Mouse (Mus musculus) heart, adult 2 months (tissue): Measurements from ENCODE around the gene Svop. TPM values are rescaled to one million over a fixed set of nuclear protein-coding genes. Genes with fewer than 3 reads are reported as not detected.

ENCODE experiments used
- DNase-seq, 2 experiments: peaks; one replicate each; pipeline ENCODE4 v3.0.0; 2021
- H3K27ac ChIP-seq: fragments of 200-600 bp; 2 replicates; pipeline ENCODE4 v1.8.1; 2022
- H3K27me3 ChIP-seq: fragments of 200-500 bp; 2 replicates; pipeline ENCODE4 v1.6.1; 2012; ENCODE audit warnings: mild to moderate bottlenecking, low read length, inconsistent platforms, mixed read lengths; ENCODE audit not compliant: control insufficient read depth, insufficient read depth
- H3K36me3 ChIP-seq: fragments of 200-500 bp; 2 replicates; pipeline ENCODE4 v1.6.1; 2012; ENCODE audit warnings: low read length, inconsistent platforms; ENCODE audit not compliant: control insufficient read depth, insufficient read depth
- H3K4me1 ChIP-seq: fragments of 200-500 bp; 2 replicates; pipeline ENCODE4 v1.6.1; 2011; ENCODE audit warnings: low read length; ENCODE audit not compliant: control insufficient read depth, insufficient read depth
- H3K4me3 ChIP-seq: fragments of 200-600 bp; 2 replicates; pipeline ENCODE4 v1.8.1; 2022
- H3K79me2 ChIP-seq: fragments of 200-500 bp; replicated peaks from 2 replicates; pipeline ENCODE4 v1.6.1; 2012; ENCODE audit warnings: mild to moderate bottlenecking, inconsistent platforms, low read length, moderate library complexity, mixed read lengths; ENCODE audit not compliant: control insufficient read depth, insufficient read depth
- H3K9ac ChIP-seq: fragments of 200-500 bp; 2 replicates; pipeline ENCODE4 v1.6.1; 2012; ENCODE audit warnings: low read depth, mild to moderate bottlenecking, control low read depth, inconsistent platforms, low read length, mixed read lengths
- CTCF ChIP-seq: fragments of 200-600 bp; IDR thresholded peaks from 2 replicates; pipeline ENCODE4 v1.8.1; 2022; ENCODE audit warnings: antibody characterized with exemption, mild to moderate bottlenecking, moderate library complexity
- EP300 ChIP-seq: fragments of 200-500 bp; IDR thresholded peaks from 2 replicates; pipeline ENCODE4 v1.6.1; 2011; ENCODE audit warnings: low read depth, low read length, control low read depth; ENCODE audit not compliant: insufficient read depth
- POLR2A ChIP-seq: fragments of 200-500 bp; IDR thresholded peaks from 2 replicates; pipeline ENCODE4 v1.6.1; 2011; ENCODE audit warnings: mild to moderate bottlenecking, low read depth, low read length, control low read depth; ENCODE audit not compliant: insufficient read depth
- WGBS: fragments of 180-500 bp; shearing (Covaris S2); methylation state at CpG from one replicate; pipeline ENCODE4 v1.1.7; 2018; 5-methylcytosine and 5-hydroxymethylcytosine counted together
- intact Hi-C: fragments of 180-260 bp; cut with DNase I; formaldehyde crosslinking; loops from one replicate; pipeline ENCODE4 v1.15.1; 2025
- polyA plus RNA-seq: library from polyadenylated mRNA; depleted of rRNA; stranded (reverse); fragments of >200 nt; gene quantifications from 2 replicates; pipeline ENCODE4 v1.2.3, GENCODE M21; 2012
- total RNA-seq, 2 experiments: library from RNA; stranded (reverse); gene quantifications; 2 replicates each; pipeline ENCODE4 v1.2.3; 2021

Gene Svop
- total and polyA plus RNA-seq, 3 experiments = 0.08 TPM; not detected in 2

GRCm38 (mm10) chr5:114070858-114071257, 20.5 kb downstream of the Svop start:
- H3K4me3 ChIP-seq = no peak overlapping the region
- H3K9ac ChIP-seq = no peak overlapping the region
- no peaks in the 10 kb centered on the region for H3K4me1 ChIP-seq
- H3K79me2 ChIP-seq = no peaks in the 10 kb centered on the region
- DNase-seq = no peak
- TF ChIP-seq POLR2A = no peak
- TF ChIP-seq EP300 = no peak
- peak; percentile 36 for TF ChIP-seq CTCF
- no peak overlapping the region for H3K27ac ChIP-seq
- no peaks in the 10 kb centered on the region for H3K36me3 ChIP-seq
- 90% methylated on average over 4 of the region's 4 CpGs for WGBS
- intact Hi-C loops = no loop called here
- H3K27me3 ChIP-seq = no peaks in the 10 kb centered on the region

- TF ChIP-seq POLR2A = no peak
- no peak for TF ChIP-seq CTCF
- no peak for TF ChIP-seq EP300
- WGBS = 62% methylated on average over 9 of the region's 9 CpGs
Measured at GRCm38 (mm10) chr5:114067982-114068381, 23.4 kb downstream of the Svop start.

GRCm38 (mm10) chr5:114067543-114067942, 23.8 kb downstream of the Svop start:
- H3K36me3 ChIP-seq = no peaks in the 10 kb centered on the region
- 67% methylated on average over 9 of the region's 9 CpGs for WGBS
- H3K27ac ChIP-seq = no peak overlapping the region
- H3K4me1 ChIP-seq = no peaks in the 10 kb centered on the region
- H3K79me2 ChIP-seq = no peaks in the 10 kb centered on the region
- no peaks in the 10 kb centered on the region for H3K27me3 ChIP-seq
- no peak for TF ChIP-seq POLR2A
- no peak overlapping the region for H3K4me3 ChIP-seq
- no peak for DNase-seq
- no peak overlapping the region for H3K9ac ChIP-seq
- intact Hi-C loops = no loop called here

More at GRCm38 (mm10) chr5:114067982-114068381, 23.4 kb downstream of the Svop start:
- DNase-seq = no peak
- Histone ChIP-seq H3K27ac (no peak overlapping the region), H3K79me2 (no peaks in the 10 kb centered on the region), H3K27me3 (no peaks in the 10 kb centered on the region), H3K9ac (no peak overlapping the region), H3K4me1 (no peaks in the 10 kb centered on the region), H3K36me3 (no peaks in the 10 kb centered on the region), H3K4me3 (no peak overlapping the region)
- intact Hi-C loops = no loop called here

- intact Hi-C loops = no loop called here
- TF ChIP-seq CTCF (no peak), POLR2A (no peak), EP300 (no peak)
- no peak for DNase-seq
- Histone ChIP-seq H3K36me3 (no peaks in the 10 kb centered on the region), H3K4me1 (no peaks in the 10 kb centered on the region), H3K79me2 (no peaks in the 10 kb centered on the region), H3K27me3 (no peaks in the 10 kb centered on the region), H3K9ac (no peak overlapping the region), H3K27ac (no peak overlapping the region), H3K4me3 (no peak overlapping the region)
- WGBS = 45% methylated on average over 6 of the region's 6 CpGs
Measured at GRCm38 (mm10) chr5:114066601-114067000, 24.8 kb downstream of the Svop start.

GRCm38 (mm10) chr5:114065161-114065560, 26.2 kb downstream of the Svop start, which contains the start of gene Usp30:
Usp30 (plus strand) TSS chr5:114065461.
- Histone ChIP-seq H3K27me3 (no peaks in the 10 kb centered on the region), H3K4me1 (no peaks in the 10 kb centered on the region), H3K9ac (no peak within 1 kb of the TSS), H3K4me3 (no peak within 1 kb of the TSS), H3K27ac (no peak within 1 kb of the TSS), H3K79me2 (no peaks in the 10 kb centered on the region), H3K36me3 (no peaks in the 10 kb centered on the region)
- 87% methylated on average over 6 of the region's 6 CpGs for WGBS
- intact Hi-C loops = no loop called here
- no peak for DNase-seq
- TF ChIP-seq EP300 (no peak), CTCF (no peak), POLR2A (no peak)

- H3K9ac ChIP-seq = no peak overlapping the region
- no peak for TF ChIP-seq CTCF
- TF ChIP-seq POLR2A = no peak
- TF ChIP-seq EP300 = no peak
- DNase-seq = no peak
- no peaks in the 10 kb centered on the region for H3K27me3 ChIP-seq
- H3K36me3 ChIP-seq = no peaks in the 10 kb centered on the region
- H3K4me1 ChIP-seq = no peaks in the 10 kb centered on the region
- no peak overlapping the region for H3K4me3 ChIP-seq
- H3K27ac ChIP-seq = no peak overlapping the region
- no peaks in the 10 kb centered on the region for H3K79me2 ChIP-seq
- 73% methylated on average over 4 of the region's 4 CpGs for WGBS
- intact Hi-C loops = no loop called here
Measured at GRCm38 (mm10) chr5:114063958-114064357, 27.4 kb downstream of the Svop start.

- Histone ChIP-seq H3K79me2 (no peaks in the 10 kb centered on the region), H3K4me3 (no peak overlapping the region), H3K4me1 (no peaks in the 10 kb centered on the region), H3K27ac (no peak overlapping the region), H3K9ac (no peak overlapping the region), H3K27me3 (no peaks in the 10 kb centered on the region), H3K36me3 (no peaks in the 10 kb centered on the region)
- DNase-seq = no peak
- 33% methylated on average over 7 of the region's 7 CpGs for WGBS
- TF ChIP-seq POLR2A (no peak), CTCF (no peak), EP300 (no peak)
- intact Hi-C loops = no loop called here
Measured at GRCm38 (mm10) chr5:114061675-114062074, 29.7 kb downstream of the Svop start.
